Mouse (Mus musculus) hindlimb bud, embryonic 11.5 days (tissue): ENCODE measurements at regions not wholly inside any gene's neighbourhood (a gene's known extent, or its start where the extent isn't known, plus 50 kb on each side); places are given as distances from the start of the nearest gene placed in this dataset.

ENCODE experiments used
- DNase-seq: peaks from one replicate; pipeline ENCODE4 v3.0.0-alpha.2; 2012; ENCODE audit warnings: low read depth, low spot score; ENCODE audit errors: extremely low spot score

DNA sequence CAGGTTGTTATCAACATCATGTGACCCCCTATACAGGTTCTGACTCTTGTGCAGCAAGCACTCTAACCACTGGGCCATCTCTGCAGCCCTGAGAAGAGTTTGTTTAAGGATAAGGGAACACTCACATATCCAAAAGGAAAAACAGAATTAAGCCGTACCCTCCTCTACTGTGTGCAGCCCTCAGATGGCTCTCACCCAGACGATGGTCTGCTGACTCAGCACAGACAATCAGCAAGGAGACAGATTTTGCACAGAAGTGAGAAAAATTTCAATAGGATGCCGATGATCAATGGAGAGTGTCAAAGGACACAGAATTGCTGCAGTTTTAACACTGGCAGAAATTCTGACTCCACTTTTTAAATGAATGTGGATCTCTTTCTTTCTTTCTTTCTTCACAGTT, 159.4 kb upstream of the Auts2 start:
- DNase-seq: no peak

DNA sequence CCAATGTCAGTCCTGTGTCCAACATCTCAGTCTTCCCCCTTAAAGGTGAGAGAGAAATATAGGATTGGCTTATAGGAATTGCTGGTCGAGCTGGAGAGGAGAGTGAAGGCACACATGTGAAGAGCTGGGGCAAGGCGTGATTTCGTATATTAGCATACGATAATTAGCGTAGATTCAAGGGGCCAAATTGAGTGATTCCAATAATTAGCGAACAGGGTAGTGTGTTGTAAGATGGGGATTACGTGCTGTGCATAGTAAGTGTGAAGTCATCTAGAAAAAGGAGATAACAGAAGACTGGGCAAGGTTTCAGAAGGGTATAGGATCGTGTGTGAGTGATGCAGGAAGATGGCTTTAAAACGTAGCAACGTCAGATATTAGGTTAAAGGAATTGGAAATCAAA, 147.6 kb upstream of the Auts2 start:
- no peak for DNase-seq

DNA sequence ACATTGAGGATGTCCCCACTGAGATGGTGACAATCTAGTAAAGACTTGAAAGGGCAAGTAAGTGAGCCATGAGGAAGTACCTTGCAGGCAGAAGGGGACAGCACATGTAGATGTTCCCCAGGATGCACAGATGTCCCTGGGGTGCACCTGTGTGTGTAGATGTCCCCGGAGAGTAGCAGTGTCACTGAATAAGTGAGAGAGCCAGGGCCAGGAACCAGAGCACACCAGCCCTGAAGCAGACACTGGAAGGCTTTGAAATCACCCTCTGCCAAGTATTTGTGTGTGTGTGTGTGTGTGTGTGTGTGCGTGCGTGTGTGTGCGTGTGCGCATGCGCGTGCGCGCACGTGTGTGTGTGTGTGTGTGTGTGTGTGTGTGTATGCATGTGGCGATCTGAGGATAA, 132.1 kb upstream of the Auts2 start:
- no peak for DNase-seq

DNA sequence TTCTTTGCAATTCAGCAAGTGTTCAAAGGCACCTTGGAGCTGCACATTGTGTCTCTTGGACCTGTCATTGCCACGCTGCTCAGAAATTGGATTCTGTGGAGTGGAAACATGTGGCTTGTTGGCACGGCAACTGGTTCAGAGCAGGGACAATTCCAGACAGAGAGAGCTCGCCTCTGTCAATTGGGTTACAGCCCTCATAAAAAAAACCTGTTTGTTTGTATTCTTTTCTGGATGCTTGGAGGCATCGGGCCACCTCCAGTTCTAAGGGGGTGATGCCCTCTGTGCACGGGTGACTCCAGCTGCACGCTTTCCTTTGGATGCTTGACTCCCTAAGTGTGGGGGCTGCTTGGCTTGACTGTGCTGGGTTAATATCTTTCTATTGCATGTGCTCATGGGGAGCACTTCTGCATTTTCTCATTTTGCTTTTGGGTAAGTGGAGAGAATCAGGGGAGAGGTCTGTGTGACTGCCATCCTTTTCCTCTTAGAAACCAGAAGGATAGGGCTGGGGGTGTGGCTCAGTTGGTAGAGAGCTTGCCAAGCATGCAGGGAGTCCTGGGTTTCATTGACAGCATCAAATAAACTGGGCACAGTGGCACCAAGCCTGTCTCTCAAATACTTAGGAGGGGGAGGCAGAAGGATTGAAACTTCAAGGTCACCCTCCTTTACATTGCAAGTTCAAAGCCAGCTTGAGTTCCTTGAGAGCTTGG, 130.6 kb upstream of the Auts2 start:
- no peak for DNase-seq

DNA sequence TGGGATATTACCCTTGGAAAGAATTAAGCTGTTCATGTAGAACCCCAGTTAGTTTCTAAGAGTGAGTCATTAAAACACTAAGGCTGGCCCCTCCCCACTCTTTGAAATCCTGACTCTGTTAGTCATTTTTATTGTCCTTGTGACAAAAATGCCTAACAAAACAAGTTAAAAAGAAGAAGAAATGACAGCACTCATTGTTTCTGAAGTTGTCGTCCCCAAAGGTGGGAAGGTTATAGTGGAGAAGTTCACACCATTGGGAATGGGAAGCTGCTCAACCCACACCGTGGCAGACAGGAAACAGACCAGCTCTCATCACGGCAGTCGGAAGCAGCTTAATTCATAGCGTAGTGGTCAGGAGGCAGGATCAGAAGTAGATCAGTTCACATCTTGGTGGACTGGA, 128.4 kb upstream of the Auts2 start:
- no peak for DNase-seq

DNA sequence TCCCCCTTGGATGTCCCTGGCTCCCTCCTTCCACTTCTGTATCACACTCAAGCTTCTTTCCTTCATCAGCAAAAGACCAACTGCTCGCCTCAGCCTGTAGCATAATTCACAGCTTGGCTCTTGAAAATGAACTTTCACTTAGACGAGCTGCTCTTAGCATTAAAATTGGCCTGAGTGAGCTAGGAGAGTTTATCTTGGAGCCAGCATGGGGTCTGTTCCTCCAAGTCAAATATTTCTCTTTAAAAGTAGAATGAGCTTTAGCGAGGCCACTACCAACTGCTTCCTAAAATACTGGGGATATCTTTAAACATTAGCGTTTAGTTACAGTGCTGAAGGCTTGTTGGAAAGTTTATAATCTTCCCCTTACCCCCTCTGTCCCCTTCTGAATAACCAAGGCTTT, 124.2 kb upstream of the Auts2 start:
- no peak for DNase-seq

DNA sequence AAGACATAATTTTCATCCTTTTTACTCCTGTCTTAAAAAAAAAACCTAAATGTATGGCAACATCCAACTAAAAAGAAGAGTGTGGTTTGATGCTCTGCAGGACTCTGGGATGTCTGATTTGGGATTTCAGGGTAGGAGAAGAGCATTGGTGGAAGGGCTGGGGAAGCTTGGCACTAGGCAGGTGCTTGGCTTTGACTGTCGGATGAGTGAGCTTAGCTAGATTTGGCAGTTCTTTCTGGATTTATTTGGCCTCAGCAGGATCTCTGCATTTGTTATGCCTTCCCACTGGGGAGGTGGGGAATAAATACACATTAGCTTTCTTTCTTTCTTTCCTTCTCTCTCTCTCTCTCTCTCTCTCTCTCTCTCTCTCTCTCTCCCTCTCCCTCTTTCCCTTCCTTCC, 118.1 kb upstream of the Auts2 start:
- no peak for DNase-seq

DNA sequence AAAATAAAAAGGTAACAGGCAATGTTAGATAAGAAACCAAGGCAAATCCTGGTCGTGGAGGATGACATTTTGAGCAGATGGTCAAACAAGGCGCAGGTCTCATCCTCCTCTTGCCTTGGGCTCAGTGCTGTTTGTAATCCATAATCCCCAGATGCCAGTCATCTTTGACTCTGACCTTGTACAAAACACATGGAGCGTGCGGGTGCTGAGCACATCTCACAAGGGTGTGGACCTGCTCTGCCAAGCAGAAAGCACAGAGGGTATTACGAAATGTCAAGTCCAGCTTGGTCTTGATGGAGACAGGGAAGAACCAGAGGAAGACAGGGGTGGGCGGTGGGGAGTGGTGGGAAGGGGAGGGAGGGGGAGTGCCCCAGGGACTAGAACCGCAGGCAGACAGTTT, 116.9 kb upstream of the Auts2 start:
- DNase-seq: no peak

DNA sequence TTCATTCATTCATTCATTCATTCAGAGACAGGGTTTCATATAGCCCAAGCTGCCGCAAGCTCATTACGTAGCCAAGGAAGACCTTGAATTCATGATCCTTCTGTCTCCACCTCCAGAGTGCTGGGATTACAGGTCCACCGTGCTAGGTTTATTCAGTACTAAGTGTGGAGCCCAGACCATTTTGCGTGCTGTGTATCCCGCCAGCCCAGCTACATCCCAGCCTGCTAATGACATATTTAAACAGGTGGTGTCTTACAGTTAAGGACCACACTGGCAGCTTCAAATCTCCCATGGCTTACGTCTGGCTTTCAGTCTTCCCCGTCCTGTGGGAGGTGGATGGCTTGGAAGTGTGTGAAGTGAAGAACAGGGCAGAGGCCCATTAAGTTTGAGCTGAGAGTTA, 111.2 kb upstream of the Auts2 start:
- DNase-seq: no peak

DNA sequence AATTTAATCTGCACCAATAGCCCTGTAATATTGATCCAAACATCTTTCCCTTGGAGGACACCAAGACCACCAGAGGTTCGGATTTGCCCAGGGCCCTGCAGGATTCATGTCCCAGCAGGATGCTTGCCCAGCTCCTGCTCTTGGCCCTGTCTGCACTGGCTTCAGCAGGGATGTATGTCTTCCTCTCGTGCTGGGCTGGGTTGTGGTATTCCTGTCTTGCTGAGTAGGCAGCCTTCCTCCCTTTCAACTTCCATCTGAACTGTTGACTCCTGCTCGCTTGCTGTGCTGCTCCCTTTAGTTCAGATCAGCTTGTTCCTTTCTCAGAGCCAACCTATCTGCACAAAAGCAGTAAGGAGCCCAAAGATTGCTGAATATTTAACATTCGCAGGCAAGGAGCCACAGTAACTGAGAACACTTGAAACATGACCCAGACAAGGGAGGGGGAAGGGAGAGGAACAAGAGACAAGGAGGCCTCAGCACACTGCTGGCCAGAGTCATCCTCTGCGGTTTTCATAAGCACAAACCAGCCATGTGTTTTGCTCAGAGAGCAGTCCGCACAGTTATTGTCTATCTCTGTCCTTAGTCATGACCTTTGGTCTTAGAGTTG, 110.7 kb upstream of the Auts2 start:
- DNase-seq: no peak

DNA sequence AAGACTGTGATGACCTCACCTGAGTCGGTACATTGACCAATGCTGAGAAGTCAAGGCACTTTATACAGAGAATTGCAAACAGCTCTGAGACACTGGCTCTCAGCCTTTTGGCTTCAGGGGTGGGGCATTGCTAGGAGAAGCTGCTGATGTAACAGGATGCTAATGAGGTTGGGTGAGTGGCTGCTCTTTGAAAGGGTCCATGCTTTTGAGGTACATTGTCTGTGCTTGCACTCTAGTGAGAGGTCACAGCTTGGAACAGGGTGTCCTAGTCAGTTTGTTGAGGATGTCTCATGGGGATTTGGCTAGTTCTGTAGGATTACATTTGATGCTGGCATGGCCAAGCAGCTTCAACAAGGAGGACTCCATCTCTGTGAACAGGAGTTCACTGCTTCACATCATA, 109.1 kb upstream of the Auts2 start:
- no peak for DNase-seq

DNA sequence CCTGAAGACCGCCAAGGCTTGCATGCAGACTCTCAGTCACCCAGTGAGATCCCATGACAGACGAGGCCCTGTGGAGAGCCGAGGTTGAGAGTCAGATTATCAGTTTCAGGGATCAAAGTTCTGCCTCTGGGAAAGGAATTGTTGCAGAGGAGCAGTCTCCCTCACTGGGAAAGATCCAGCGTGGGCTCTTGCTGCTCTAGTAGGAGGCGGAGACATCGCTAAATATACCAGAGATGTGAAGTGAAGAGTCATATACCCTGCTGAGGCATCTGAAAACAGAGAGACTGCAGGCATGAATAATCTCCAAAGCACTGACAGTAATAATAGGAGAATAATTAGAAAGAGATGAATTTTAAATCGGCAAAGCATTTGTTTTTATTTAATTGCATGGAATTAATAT, 106.6 kb upstream of the Auts2 start:
- no peak for DNase-seq

DNA sequence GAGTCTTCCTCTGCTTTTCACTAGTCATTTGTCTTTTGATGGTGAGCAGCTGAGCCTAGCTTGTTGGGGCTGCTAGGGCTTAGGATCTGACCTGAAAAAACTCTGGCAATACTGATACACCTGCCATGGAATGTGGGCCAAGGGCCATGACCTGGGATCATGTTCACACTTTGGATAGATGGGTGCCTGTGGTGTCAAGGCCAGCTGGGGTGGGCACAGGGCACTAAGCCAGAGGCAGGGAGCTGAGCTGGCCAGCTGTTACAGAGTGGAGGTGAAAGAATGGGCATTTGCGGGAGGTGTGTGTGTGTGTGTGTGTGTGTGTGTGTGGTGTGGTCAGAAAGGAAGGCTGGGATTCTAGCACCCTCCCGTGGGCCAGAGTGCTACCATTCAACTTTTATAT, 105.6 kb upstream of the Auts2 start:
- no peak for DNase-seq

DNA sequence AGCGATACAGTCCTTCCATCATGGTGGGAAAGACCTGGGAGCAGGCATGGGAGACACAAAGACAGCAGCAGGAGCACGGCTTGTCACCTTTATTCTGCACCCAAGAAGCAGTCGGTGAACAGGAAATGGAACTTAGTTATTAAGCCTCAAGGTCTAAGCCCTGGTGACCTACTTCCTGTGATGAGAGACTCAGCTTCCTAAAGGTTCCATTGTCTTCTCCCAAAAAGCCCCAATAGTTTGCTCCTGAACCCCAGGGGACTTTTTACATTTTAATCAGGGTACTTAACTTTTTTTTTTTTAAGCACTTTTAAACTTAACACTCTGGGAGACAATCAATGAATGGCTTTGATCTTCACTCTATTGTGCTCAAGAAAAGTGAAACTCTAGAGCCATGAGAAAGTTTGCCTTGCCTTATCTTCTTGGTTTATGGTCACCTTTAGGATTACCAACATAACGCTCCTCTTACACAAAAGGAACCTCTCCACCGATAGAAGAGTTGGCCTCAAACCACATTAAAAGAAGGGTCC, 101.6 kb upstream of the Auts2 start:
- DNase-seq: no peak

DNA sequence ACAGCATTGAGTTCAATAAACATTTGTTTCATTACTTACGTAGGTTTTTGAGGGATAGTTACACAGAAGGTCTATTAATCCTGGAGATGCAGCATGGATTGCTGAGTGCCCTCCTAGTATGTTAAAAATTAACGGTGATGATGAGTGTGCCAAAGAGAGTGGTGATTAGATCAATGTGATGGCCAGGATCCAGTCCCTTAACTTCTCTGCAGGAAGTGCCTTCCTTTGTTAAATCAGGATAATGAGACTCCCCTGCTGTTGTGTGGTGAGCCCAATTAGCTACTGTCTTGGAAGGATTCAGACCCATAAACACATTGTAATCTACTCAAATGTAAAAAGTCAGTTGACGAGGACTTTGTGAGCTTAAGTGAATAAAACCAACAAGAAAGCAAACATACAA, 100.1 kb upstream of the Auts2 start:
- DNase-seq: no peak

DNA sequence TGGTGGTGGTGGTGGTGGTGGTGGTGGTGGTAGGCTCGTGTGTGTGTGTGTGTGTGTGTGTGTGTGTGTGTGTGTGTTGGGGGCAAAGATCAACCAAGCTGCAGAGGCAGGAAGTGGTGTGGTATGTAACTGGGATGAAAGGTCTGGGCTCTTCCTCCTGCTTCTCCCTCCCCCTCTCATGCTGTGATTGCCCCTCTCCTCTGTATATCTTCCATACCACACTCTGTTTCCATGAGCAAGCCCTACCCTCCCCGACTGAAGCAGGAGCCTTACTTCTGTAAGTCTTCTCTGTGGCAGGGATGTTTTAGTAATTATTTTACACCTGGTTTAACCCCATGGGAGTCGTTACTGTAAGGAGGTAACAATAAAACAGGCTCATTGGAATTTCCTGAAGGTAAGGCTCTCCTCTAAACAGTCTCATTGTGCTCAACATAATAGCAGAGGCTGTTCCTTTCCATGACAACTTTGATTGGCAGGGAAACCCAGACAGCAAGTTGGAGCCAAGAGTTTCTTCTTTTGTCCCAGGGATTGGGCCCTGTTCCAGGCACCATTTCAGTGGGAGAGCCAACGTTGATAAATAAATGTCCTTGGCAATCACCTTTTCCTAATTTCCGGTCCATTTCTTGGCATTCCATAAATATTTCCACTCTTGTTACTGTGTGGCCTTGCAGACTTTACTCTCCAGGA, 90.2 kb upstream of the Auts2 start:
- no peak for DNase-seq

DNA sequence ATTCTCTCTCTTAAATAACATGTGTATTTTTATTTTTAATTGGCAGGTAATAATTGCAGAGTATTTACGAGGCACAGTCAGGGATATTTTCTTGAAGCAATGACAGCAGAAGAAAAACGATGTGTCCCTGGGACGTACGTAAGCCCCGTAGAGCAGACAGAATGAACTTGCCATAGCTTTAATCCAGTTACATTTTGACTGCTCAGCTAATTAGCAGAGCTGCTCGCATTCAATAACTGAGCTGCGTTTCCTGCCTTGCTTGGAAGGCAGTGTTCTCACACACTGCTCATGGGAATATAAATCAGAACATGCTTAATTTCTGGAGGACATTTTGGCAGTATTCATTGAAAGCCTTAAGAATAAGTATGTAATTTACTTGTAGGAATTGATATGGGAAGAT, 78.6 kb upstream of the Auts2 start:
- DNase-seq: no peak

DNA sequence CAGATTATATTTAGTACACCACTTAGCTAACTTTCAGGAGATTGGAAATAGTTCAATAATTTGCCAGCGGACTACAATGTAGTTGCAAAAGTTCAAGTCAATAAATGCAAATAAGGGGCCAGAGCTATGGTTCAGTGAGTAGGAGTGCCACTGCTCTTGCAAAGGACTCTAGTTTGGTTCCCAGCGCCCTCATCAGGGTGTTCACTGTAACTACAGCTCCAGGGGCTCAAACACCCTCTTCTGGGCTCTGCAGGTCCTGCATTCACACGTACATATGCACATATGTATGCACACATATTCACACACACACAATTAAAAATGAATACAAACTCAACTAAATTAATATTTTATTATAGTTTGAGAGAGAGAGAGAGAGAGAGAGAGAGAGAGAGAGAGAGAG, 74.1 kb upstream of the Auts2 start:
- DNase-seq: no peak

DNA sequence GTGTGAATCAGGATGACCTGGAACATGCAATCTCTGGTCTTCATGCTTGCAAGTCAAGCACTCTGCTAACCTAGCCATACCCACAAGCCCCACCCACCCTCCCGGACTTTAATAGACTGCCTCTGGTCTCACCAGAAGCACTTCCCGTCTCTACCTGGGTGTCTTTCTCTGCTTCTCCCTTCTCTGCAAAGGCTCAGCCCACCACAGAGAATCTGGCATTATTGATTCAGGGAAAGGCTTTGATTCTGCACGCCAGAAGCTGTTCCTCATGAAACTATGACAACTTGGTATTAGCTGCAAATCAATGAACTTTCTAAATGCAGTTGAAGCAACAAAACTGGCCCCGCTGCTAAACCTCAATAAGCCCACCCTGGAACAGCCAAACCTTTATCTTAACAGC, 66.1 kb upstream of the Auts2 start:
- no peak for DNase-seq

DNA sequence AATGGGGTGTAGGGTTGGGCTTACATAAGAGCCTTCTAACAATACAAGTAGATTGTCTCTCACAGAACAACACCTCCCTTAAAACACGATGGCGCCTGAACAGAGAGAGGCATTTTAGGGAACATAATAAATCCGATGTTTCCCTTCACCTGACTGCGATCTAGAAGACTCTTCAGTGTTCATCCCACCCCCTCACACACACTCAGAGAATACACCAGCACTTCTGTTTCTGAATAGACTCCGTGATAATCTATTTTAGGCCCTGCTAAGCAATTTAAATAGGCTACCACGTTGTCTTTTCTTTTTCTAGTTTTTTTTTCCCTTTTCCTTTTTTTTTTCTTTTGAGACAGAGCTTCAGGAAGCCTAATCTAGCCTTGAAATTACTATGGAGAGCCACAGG, 63.1 kb upstream of the Auts2 start:
- no peak for DNase-seq

DNA sequence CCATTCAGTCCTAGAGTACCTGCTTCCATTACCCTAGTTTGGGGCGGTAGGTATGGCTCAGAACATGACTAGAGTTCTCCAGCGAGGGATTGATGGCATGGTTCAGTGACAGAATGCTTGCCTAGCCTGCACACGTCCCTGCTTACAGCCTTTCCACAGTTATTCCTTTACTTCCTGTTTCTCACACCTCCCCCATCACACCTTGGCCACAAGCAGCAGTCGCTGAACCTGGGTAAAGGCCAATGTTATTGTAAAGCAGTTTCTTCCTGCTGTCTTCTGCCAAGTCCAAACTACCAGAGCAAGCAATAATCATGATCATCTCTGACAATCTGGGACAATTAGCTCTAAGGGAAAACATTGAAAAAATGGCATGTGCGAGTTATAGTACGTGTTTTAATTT, 51.7 kb upstream of the Auts2 start:
- no peak for DNase-seq
